Mouse (Mus musculus) stomach, postnatal 0 days (tissue): ENCODE results near the gene Crls1. TPM values are rescaled to one million over a fixed set of nuclear protein-coding genes. Genes with fewer than 3 reads are reported as not detected.

Experiments
- ATAC-seq: fragments of 200-750 bp; cut with Nextera tagmentation; 2 replicates; pipeline ENCODE4 v1.8.0; 2017; ENCODE audit not compliant: low FRiP score, low TSS enrichment
- DNase-seq: peaks from one replicate; pipeline ENCODE4 v3.0.0-alpha.2; 2016; ENCODE audit warnings: low spot score
- H3K27ac ChIP-seq: fragments of 300-500 bp; sonication (generic); replicated peaks from 2 replicates; pipeline ENCODE4 v1.5.1; 2014; ENCODE audit warnings: mild to moderate bottlenecking, control low read depth
- H3K27me3 ChIP-seq: fragments of 300-500 bp; sonication (generic); 2 replicates; pipeline ENCODE4 v1.6.1; 2014; ENCODE audit warnings: low read length; ENCODE audit not compliant: control insufficient read depth, insufficient read depth
- H3K36me3 ChIP-seq: fragments of 300-500 bp; sonication (generic); 2 replicates; pipeline ENCODE4 v1.6.1; 2014; ENCODE audit warnings: low read length, mixed read lengths; ENCODE audit not compliant: control insufficient read depth, insufficient read depth
- H3K4me1 ChIP-seq: fragments of 300-500 bp; sonication (generic); replicated peaks from 2 replicates; pipeline ENCODE4 v1.6.1; 2014; ENCODE audit warnings: antibody characterized with exemption; ENCODE audit not compliant: control insufficient read depth, insufficient read depth
- H3K4me2 ChIP-seq: fragments of 300-500 bp; sonication (generic); replicated peaks from 2 replicates; pipeline ENCODE4 v1.6.1; 2014; ENCODE audit warnings: low read depth, mild to moderate bottlenecking, control low read depth, moderate library complexity
- H3K4me3 ChIP-seq: fragments of 300-500 bp; sonication (generic); 2 replicates; pipeline ENCODE4 v1.5.1; 2014; ENCODE audit warnings: low read depth, low read length, control low read depth
- H3K9ac ChIP-seq: fragments of 300-500 bp; sonication (generic); 2 replicates; pipeline ENCODE4 v1.6.1; 2014; ENCODE audit warnings: mild to moderate bottlenecking, low read length, control low read depth, mixed read lengths
- H3K9me3 ChIP-seq: fragments of 300-500 bp; sonication (generic); 2 replicates; pipeline ENCODE4 v1.6.1; 2016; ENCODE audit warnings: low read length; ENCODE audit not compliant: control insufficient read depth
- CTCF ChIP-seq: IDR thresholded peaks from 2 replicates; pipeline ENCODE4 v1.5.1; 2016; ENCODE audit warnings: antibody characterized with exemption, low read depth, mild to moderate bottlenecking, moderate library complexity
- EP300 ChIP-seq: optimal IDR thresholded peaks from 2 replicates; pipeline ENCODE3; 2016; ENCODE audit warnings: antibody characterized with exemption
- WGBS: fragments of 180-500 bp; shearing (Covaris S2); extraction: QIAGEN DNeasy Blood & Tissue Kit; methylation state at CpG from one replicate; pipeline ENCODE4 v1.1.7; 2014; 5-methylcytosine and 5-hydroxymethylcytosine counted together
- polyA plus RNA-seq: library from polyadenylated mRNA; unstranded; fragments of >200 nt; fragmentation: Nextera tagmentation; extraction: Ambion mirVana; gene quantifications from 2 replicates; pipeline ENCODE4 v1.2.1, GENCODE M21; 2015

Crls1 gene
- polyA plus RNA-seq, 1 experiment from 2014 or later = 27.8 TPM

DNA sequence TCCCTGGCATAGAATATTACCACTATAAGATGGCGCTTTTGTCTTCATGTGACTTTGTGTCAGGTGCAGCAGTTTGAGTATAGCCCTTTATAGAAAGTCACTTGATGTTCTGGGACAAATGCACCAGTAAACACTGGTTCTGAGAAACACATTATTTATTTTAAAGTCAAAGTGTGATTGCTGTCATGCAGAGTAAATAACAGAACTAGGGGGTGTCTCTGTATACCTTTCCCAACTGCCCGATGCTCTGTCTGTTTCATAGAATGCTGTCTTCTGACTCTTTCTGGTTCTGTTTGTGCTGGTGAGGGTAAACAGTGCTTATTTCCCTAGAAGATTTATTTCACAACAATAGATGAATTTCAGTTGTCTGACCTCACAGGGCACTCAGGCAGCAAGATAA lies 16.9 kb downstream of the Crls1 start:
- WGBS = 88% methylated on average over 2 of the region's 2 CpGs
- no peak for DNase-seq
- Histone ChIP-seq H3K27ac (no peak overlapping the region), H3K4me1 (no peaks in the 10 kb centered on the region), H3K4me3 (no peak overlapping the region), H3K36me3 (no peaks in the 10 kb centered on the region; the same call in 1 of the 2 replicates), H3K9ac (no peak overlapping the region), H3K9me3 (no peaks in the 10 kb centered on the region), H3K27me3 (no peaks in the 10 kb centered on the region), H3K4me2 (no peak overlapping the region)
- ATAC-seq = no peak
- no peak for TF ChIP-seq EP300
- TF ChIP-seq CTCF = no peak

DNA sequence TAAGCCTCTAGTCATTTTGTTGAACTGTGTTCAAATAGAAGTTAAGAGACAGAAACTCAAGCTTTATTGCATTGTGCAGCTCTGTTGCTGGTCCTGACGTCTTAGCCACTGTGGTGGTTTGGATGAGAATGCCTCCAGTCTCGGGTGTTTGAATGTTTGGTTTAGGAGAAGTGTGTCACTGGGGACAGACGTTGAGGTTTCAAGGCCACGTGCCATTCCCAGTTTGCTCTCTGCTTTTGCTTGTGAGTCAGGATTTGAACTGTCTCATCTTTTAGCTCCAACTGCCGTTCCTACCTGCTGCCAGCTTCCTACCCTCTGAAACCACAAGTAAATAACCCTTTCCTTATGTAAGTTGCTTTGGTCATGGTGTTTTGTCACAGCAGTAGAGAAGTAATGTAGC lies 21.1 kb downstream of the Crls1 start:
- no peak for DNase-seq
- Histone ChIP-seq H3K9me3 (no peaks in the 10 kb centered on the region), H3K4me2 (no peak overlapping the region), H3K27ac (no peak overlapping the region), H3K36me3 (no peaks in the 10 kb centered on the region; the same call in 1 of the 2 replicates), H3K27me3 (no peaks in the 10 kb centered on the region), H3K4me3 (no peak overlapping the region), H3K4me1 (no peaks in the 10 kb centered on the region), H3K9ac (no peak overlapping the region)
- TF ChIP-seq CTCF = no peak
- TF ChIP-seq EP300 = no peak
- 69% methylated on average over 5 of the region's 5 CpGs for WGBS
- ATAC-seq = no peak

DNA sequence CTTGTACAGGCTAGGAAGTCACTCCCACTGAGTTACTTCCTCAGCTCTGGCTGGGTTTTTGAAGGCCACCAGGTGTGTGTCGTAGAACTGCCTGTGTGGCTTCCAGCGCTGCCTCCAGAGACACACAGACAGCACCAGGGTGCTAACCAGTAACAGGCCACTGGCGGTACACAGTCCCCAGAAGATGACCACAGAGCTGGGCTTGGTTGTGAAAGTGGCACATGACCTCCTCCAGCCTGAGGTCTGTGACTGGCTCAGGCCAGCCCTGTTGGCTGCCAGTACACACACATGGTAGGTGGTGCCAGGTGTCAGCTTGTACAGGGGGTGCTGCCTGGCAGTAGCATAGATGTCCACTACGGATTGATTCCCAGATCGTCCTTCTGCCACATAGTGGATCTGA lies 23.2 kb downstream of the Crls1 start:
- no peak overlapping the region for H3K9ac ChIP-seq
- no peaks in the 10 kb centered on the region; the same call in 1 of the 2 replicates for H3K36me3 ChIP-seq
- no peaks in the 10 kb centered on the region for H3K4me1 ChIP-seq
- TF ChIP-seq CTCF (no peak), EP300 (no peak)
- no peak overlapping the region for H3K4me3 ChIP-seq
- ATAC-seq (no peak), DNase-seq (no peak)
- no peak overlapping the region for H3K4me2 ChIP-seq
- H3K27ac ChIP-seq = no peak overlapping the region
- H3K9me3 ChIP-seq = no peaks in the 10 kb centered on the region
- 90% methylated on average over 5 of the region's 5 CpGs for WGBS
- no peaks in the 10 kb centered on the region for H3K27me3 ChIP-seq

DNA sequence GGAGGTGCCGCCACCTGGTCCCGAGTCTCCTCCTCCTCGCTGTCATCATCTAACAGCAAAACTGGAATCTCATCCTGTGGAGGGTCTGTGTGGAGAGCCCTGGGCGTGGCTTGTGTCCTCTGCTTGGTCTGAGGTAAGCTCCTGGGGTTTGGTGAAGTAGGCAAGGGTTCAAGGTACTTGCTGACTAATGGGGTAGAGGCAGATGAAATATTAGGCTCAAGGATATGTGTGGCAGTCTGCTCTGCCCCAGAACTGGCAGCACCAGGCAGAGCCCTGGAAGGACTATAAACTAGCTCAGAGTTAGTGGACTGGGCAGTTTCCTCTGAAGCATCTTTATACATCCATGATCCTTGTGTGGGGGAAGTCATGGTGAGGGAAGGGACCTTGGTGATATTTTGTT lies 23.8 kb downstream of the Crls1 start:
- no peak overlapping the region for H3K27ac ChIP-seq
- no peaks in the 10 kb centered on the region for H3K36me3 ChIP-seq
- TF ChIP-seq EP300 = no peak
- TF ChIP-seq CTCF = no peak
- no peak for DNase-seq
- H3K4me1 ChIP-seq = no peaks in the 10 kb centered on the region
- WGBS = 69% methylated on average over 4 of the region's 4 CpGs
- H3K9me3 ChIP-seq = no peaks in the 10 kb centered on the region
- no peaks in the 10 kb centered on the region for H3K27me3 ChIP-seq
- ATAC-seq = no peak
- H3K4me2 ChIP-seq = no peak overlapping the region
- no peak overlapping the region for H3K9ac ChIP-seq
- H3K4me3 ChIP-seq = no peak overlapping the region

DNA sequence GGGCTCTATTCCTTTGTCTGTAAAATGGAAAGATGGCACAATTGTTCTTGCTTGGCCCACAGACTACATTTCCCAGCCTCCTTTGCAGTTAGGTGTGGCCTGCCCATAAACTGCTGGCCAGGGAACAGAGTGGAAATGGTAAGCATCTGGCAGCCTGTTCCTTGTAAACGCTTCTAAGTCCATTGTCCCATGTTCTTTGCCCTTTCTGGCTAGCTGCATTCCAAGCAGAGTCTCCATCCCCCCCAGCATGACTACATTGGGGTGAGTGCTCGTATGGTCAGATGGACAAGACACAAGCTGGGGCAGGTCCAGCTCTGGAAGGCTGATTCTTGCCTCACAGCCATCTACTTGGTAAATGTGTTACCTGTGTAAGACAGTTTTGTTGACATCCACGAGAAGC lies 25.2 kb downstream of the Crls1 start:
- Histone ChIP-seq H3K4me2 (no peak overlapping the region), H3K27ac (no peak overlapping the region), H3K9ac (no peak overlapping the region), H3K27me3 (no peaks in the 10 kb centered on the region), H3K36me3 (no peaks in the 10 kb centered on the region), H3K4me3 (no peak overlapping the region), H3K9me3 (no peaks in the 10 kb centered on the region), H3K4me1 (no peaks in the 10 kb centered on the region)
- TF ChIP-seq EP300 (no peak), CTCF (no peak)
- WGBS = 50% methylated on average over 3 of the region's 3 CpGs
- no peak for ATAC-seq
- DNase-seq = no peak

DNA sequence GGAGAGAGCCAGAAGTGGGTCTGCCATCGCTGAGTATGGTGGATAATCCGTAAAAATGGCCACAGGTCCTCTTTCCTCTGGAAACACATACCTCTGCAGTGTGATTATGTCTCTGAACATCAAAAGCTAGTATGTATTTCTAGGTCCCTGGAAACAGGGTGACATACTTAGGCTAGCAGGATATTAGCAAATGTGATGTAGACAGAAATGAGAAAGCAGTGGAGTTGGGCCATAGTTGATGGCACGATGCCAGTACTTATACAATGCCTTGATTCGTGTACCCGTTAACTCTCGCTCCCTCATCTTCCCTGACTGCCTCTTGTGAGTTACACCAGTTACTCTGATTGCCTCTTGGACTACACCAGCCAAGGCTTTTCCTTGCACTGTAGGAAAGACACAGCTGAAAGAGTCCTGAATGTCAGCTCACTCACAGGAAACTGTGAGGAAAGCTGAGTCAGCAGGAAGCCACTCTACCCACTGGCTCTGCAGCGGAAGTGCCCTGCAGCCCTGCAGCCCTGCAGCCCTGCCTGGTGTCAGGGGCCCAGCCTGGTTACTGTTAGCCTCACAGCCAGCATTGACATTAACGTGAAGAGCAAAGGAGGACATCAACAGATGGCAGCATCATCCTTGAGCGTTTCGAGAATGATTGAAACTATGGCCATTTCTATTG lies 27.3 kb downstream of the Crls1 start:
- Histone ChIP-seq H3K36me3 (no peaks in the 10 kb centered on the region), H3K27ac (no peak overlapping the region), H3K4me3 (no peak overlapping the region), H3K9ac (no peak overlapping the region), H3K4me1 (no peaks in the 10 kb centered on the region), H3K4me2 (no peak overlapping the region), H3K27me3 (peaks cover 2% of the 10 kb centered on the region; the same call in 1 of the 2 replicates), H3K9me3 (no peaks in the 10 kb centered on the region)
- ATAC-seq = no peak
- TF ChIP-seq EP300 = no peak
- no peak for TF ChIP-seq CTCF
- 75% methylated on average over 10 of the region's 10 CpGs for WGBS
- no peak for DNase-seq
